Mouse (Mus musculus): ENCODE data around the gene Sdk1.

The Sdk1 gene

GRCm38 (mm10) chr5:141311801-141312200 lies 70.5 kb downstream of the Sdk1 start:
- in situ Hi-C loops (cut with MboI; ENCODE audit: low pct_unique_long_range_greater_than_20kb in 1 of 2, low sequenced_read_pairs in 2 of 2, unreplicated experiment in 1 of 2): no loop called here

- in situ Hi-C loops (cut with MboI; ENCODE audit: low pct_unique_long_range_greater_than_20kb in 1 of 2, low sequenced_read_pairs in 2 of 2, unreplicated experiment in 1 of 2): no loop called here
These were observed 71.0 kb downstream of the Sdk1 start for GRCm38 (mm10) chr5:141312305-141312704.

DNA sequence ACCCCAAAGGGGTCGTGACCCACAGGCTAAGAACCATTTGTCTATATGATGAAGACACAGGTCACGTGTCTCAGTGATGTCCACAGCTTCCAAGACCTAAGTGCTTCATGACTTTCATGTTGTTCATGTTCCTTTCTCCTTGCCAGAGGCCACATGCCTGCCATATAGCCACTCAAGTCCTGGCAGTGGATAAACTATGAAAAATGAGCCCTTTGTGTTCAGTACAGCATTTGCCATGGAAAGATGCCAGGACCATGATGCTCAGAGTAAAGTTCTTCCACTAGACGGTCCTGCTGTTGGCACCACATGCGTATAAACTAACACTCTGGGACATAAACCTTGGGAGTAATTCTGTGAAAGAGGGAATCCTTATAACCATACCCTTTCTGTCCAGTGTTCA lies 75.8 kb downstream of the Sdk1 start:
- in situ Hi-C loops (cut with MboI; ENCODE audit: low pct_unique_long_range_greater_than_20kb in 1 of 2, low sequenced_read_pairs in 2 of 2, unreplicated experiment in 1 of 2): no loop called here

- in situ Hi-C loops (cut with MboI; ENCODE audit: low pct_unique_long_range_greater_than_20kb in 1 of 2, low sequenced_read_pairs in 2 of 2, unreplicated experiment in 1 of 2): no loop called here
These were observed 83.6 kb downstream of the Sdk1 start for GRCm38 (mm10) chr5:141324910-141325309.

- in situ Hi-C loops (cut with MboI; ENCODE audit: low pct_unique_long_range_greater_than_20kb in 1 of 2, low sequenced_read_pairs in 2 of 2, unreplicated experiment in 1 of 2): no loop called here
These were observed 103.1 kb downstream of the Sdk1 start for GRCm38 (mm10) chr5:141344376-141344775.

DNA sequence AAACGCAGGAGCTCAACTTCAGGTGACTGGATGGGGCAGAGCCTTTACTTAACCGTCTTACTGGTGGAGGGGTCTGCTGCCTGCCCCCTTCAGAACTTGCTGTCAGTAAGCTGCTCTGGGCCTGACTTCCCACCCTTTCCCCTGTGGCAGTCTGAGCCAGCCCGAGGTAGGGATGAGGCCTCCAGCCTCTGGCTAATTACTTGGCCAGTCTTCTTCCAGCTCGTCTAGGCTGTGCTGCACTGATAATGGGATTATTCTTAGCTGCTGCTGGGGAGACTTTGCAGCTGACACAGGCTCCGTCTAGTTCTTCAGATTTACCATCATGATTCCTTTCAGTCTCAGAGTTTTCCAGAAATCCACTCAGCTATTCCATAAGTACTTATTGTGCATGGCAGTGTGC lies 104.2 kb downstream of the Sdk1 start:
- in situ Hi-C loops (cut with MboI; ENCODE audit: low pct_unique_long_range_greater_than_20kb in 1 of 2, low sequenced_read_pairs in 2 of 2, unreplicated experiment in 1 of 2): no loop called here

- in situ Hi-C loops (cut with MboI; ENCODE audit: low pct_unique_long_range_greater_than_20kb in 1 of 2, low sequenced_read_pairs in 2 of 2, unreplicated experiment in 1 of 2): no loop called here
These were observed 121.4 kb downstream of the Sdk1 start for GRCm38 (mm10) chr5:141362676-141363075.

DNA sequence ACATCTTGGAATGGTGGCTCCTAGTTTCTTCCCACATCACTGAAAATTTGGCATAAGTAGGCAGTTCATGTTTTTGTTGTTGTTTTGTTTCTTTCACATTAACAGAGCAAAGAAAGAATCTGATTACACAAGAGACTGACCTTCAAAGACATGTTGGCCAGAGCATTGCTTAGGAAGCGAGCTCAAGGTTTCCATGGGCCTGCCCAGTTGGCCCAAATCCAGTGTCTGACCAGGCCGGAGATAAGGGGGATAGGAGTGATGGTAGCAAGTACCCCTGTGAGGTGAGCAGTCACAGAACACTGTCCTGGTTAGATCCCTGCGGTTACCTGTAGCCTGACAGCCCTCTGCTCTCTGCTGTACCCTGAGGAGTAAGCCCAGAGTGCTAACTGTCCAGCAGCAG lies 122.7 kb downstream of the Sdk1 start:
- in situ Hi-C loops (cut with MboI; ENCODE audit: low pct_unique_long_range_greater_than_20kb in 1 of 2, low sequenced_read_pairs in 2 of 2, unreplicated experiment in 1 of 2): no loop called here

- in situ Hi-C loops (cut with MboI; ENCODE audit: low pct_unique_long_range_greater_than_20kb in 1 of 2, low sequenced_read_pairs in 2 of 2, unreplicated experiment in 1 of 2): no loop called here
These were observed 127.3 kb downstream of the Sdk1 start for GRCm38 (mm10) chr5:141368567-141368966.

GRCm38 (mm10) chr5:141374797-141375196 lies 133.5 kb downstream of the Sdk1 start:
- in situ Hi-C loops (cut with MboI; ENCODE audit: low pct_unique_long_range_greater_than_20kb in 1 of 2, low sequenced_read_pairs in 2 of 2, unreplicated experiment in 1 of 2): no loop called here

DNA sequence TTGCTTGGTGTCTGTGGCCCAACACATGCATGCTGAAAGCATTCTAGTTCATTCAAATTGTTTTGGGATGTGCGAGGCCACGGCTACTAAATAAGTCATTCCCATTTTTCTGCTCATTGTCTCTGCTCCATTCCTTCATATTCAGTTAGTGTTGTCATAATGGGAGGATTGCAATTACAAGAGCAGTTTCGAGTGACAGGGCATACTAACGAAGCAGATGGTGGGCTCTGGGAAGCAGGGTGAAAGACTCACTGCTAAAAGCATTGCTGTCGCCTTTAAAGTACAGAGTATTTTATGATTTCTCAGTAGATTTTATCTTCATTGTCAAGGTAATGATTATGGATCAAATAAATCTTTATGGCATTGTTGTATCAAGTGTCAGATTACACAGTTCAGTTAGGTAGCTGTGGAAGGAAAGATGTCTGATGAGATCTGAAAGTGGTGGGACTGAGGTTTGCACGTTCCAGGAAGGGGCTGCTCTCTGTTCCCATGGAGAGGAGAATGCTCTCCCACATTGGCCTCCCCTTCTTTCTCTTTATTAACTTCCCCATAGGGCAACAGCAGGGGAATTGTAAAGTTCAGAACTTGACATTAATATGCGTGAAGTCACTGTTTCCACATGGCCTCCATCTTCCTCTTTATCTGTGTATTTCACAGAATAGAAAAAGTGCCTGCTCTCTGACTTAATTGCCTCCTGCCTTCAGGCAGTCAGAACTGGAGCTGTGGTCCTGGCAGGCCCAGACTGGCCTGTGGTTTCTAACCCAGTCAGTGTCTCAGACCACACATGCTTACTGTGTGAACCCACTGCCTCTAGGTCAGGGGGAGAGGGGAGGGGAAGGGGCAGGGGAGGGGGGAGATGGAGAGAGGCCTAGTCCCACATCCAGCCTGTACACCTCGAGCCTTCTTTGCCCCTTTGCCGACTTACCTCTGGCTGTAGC lies 138.8 kb downstream of the Sdk1 start:
- in situ Hi-C loops (cut with MboI; ENCODE audit: low pct_unique_long_range_greater_than_20kb in 1 of 2, low sequenced_read_pairs in 2 of 2, unreplicated experiment in 1 of 2): no loop called here

GRCm38 (mm10) chr5:141380774-141381156 lies 139.5 kb downstream of the Sdk1 start:
- in situ Hi-C loops (cut with MboI; ENCODE audit: low pct_unique_long_range_greater_than_20kb in 1 of 2, low sequenced_read_pairs in 2 of 2, unreplicated experiment in 1 of 2): no loop called here

DNA sequence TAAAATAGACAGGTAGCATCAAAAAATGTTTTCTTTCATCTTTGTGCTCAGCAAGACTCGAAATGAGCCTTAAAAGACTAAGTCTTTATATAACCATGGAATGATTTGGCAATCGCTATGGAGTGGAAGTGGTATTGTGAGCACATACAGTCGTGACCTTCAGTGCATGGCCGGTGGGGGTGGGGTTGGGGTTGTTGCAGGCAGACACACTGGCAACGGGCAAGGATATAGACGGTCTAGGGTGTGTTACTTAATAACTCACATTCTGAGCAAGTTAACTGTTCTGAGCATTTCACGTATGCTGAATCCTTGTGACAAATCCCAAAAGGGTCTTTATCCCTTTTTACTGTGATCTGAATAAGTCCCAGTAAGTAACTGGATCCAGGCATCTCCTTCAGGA lies 140.3 kb downstream of the Sdk1 start:
- in situ Hi-C loops (cut with MboI; ENCODE audit: low pct_unique_long_range_greater_than_20kb in 1 of 2, low sequenced_read_pairs in 2 of 2, unreplicated experiment in 1 of 2): no loop called here

GRCm38 (mm10) chr5:141382246-141382835 lies 141.1 kb downstream of the Sdk1 start:
- in situ Hi-C loops (cut with MboI; ENCODE audit: low pct_unique_long_range_greater_than_20kb in 1 of 2, low sequenced_read_pairs in 2 of 2, unreplicated experiment in 1 of 2): no loop called here

DNA sequence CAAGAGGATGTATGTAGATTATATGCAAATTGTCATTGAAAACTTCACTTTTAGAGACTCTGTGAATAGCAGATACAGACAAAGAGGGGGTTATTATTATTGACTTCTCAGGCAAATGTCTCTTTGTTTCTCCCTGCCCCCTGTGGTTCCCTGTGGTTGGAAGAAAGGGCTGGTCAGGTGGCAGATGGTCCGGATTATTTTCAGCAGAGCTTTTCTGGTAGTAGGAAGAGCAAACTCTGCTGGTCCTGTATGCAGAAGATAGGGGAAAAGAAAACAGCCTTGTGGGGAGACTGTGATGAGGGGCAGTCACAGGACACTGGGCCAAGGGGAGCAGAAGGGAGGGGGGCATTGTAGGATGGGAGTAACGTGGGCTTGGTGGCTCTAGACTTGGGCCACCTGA lies 147.2 kb downstream of the Sdk1 start:
- in situ Hi-C loops (cut with MboI; ENCODE audit: low pct_unique_long_range_greater_than_20kb in 1 of 2, low sequenced_read_pairs in 2 of 2, unreplicated experiment in 1 of 2): no loop called here

GRCm38 (mm10) chr5:141390541-141390940 lies 149.3 kb downstream of the Sdk1 start:
- in situ Hi-C loops (cut with MboI; ENCODE audit: low pct_unique_long_range_greater_than_20kb in 1 of 2, low sequenced_read_pairs in 2 of 2, unreplicated experiment in 1 of 2): no loop called here

GRCm38 (mm10) chr5:141391153-141391552 lies 149.9 kb downstream of the Sdk1 start:
- in situ Hi-C loops (cut with MboI; ENCODE audit: low pct_unique_long_range_greater_than_20kb in 1 of 2, low sequenced_read_pairs in 2 of 2, unreplicated experiment in 1 of 2): no loop called here

DNA sequence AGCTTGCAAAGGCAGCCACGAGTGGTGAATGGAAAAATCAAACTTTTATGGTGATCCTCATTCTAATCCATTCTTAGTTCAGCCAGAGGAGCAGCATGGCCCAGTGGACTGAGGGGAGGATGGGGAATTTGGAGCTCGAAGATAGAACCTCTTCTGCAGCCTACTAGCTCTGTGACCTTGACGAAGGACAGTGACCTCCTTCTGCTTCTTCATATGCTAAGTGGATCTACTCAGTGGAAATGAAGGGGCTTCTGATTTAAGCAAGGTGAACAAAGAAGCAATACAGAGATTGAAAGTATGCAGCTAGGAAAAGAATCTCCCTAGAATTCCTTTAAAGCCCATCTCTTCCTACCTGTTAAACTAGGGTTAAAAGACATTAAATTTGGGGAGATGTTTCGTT lies 152.6 kb downstream of the Sdk1 start:
- in situ Hi-C loops (cut with MboI; ENCODE audit: low pct_unique_long_range_greater_than_20kb in 1 of 2, low sequenced_read_pairs in 2 of 2, unreplicated experiment in 1 of 2): no loop called here

GRCm38 (mm10) chr5:141394586-141394985 lies 153.3 kb downstream of the Sdk1 start:
- in situ Hi-C loops (cut with MboI; ENCODE audit: low pct_unique_long_range_greater_than_20kb in 1 of 2, low sequenced_read_pairs in 2 of 2, unreplicated experiment in 1 of 2): no loop called here

DNA sequence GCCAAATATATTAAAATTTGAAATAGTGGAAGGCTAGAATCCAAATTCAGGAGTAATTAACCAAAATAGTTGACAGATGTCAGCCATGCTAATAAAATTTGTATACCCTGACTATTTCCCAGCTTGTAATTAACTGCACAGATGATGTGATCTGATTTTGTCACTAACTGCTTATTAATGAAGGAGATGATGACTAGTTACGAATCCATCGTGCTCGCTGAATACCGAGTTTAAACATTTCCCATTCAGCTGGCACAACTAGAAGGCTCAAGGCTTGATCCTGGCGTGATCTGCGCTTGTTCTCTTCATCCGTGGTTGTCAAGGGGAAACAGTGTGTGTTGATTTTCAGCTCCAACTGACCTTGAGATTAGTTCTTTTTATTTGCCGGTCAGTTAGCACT lies 162.5 kb downstream of the Sdk1 start:
- in situ Hi-C loops (cut with MboI; ENCODE audit: low pct_unique_long_range_greater_than_20kb in 1 of 2, low sequenced_read_pairs in 2 of 2, unreplicated experiment in 1 of 2): no loop called here
